Mouse (Mus musculus) liver, embryonic 15.5 days (tissue): ENCODE results near the gene Atp8a2. TPM values are rescaled to one million over a fixed set of nuclear protein-coding genes. Genes with fewer than 3 reads are reported as not detected.

Source experiments
- ATAC-seq: fragments of 200-750 bp; cut with Nextera tagmentation; 2 replicates; pipeline ENCODE4 v1.8.0; 2017; ENCODE audit warnings: moderate number of reproducible peaks, mild to moderate bottlenecking, moderate library complexity; ENCODE audit not compliant: insufficient read depth
- H3K27ac ChIP-seq: fragments of 300-500 bp; sonication (generic); replicated peaks from 2 replicates; pipeline ENCODE4 v1.5.1; 2015; ENCODE audit warnings: mild to moderate bottlenecking, inconsistent platforms
- H3K27me3 ChIP-seq: fragments of 300-500 bp; sonication (generic); 2 replicates; pipeline ENCODE4 v1.6.1; 2015; ENCODE audit warnings: mild to moderate bottlenecking, inconsistent platforms
- H3K36me3 ChIP-seq: fragments of 300-500 bp; sonication (generic); replicated peaks from 2 replicates; pipeline ENCODE4 v1.6.1; 2015; ENCODE audit warnings: moderate library complexity, mild to moderate bottlenecking, inconsistent platforms
- H3K4me1 ChIP-seq: fragments of 300-500 bp; sonication (generic); replicated peaks from 2 replicates; pipeline ENCODE4 v1.6.1; 2015; ENCODE audit warnings: inconsistent platforms
- H3K4me2 ChIP-seq: fragments of 300-500 bp; sonication (generic); 2 replicates; pipeline ENCODE4 v1.6.1; 2015; ENCODE audit warnings: moderate library complexity, mild to moderate bottlenecking, inconsistent platforms
- H3K4me3 ChIP-seq: fragments of 300-500 bp; sonication (generic); replicated peaks from 2 replicates; pipeline ENCODE4 v1.5.1; 2015; ENCODE audit warnings: mild to moderate bottlenecking, inconsistent platforms
- H3K9ac ChIP-seq: fragments of 300-500 bp; sonication (generic); 2 replicates; pipeline ENCODE4 v1.6.1; 2015; ENCODE audit warnings: moderate library complexity, mild to moderate bottlenecking, inconsistent platforms
- H3K9me3 ChIP-seq: fragments of 300-500 bp; sonication (generic); replicated peaks from 2 replicates; pipeline ENCODE4 v1.6.1; 2016; ENCODE audit warnings: inconsistent platforms
- WGBS: fragments of 180-500 bp; shearing (Covaris S2); methylation state at CpG from one replicate; pipeline ENCODE4 v1.1.7; 2015; ENCODE audit warnings: mixed read lengths; ENCODE audit not compliant: insufficient replicate concordance; 5-methylcytosine and 5-hydroxymethylcytosine counted together
- polyA plus RNA-seq: library from polyadenylated mRNA; unstranded; fragments of >200 nt; fragmentation: Nextera tagmentation; extraction: Ambion mirVana; gene quantifications from 2 replicates; pipeline ENCODE4 v1.2.1, GENCODE M21; 2015

The Atp8a2 gene
- polyA plus RNA-seq, 1 experiment from 2014 or later, result 3.5 TPM

GRCm38 (mm10) chr14:59759900-59760493, 437.0 kb downstream of the Atp8a2 start:
- no peak overlapping the region for H3K27ac ChIP-seq
- no peak for ATAC-seq
- 58% methylated on average over 12 of the region's 12 CpGs for WGBS
- no peaks in the 10 kb centered on the region for H3K9me3 ChIP-seq
- H3K9ac ChIP-seq, result no peak overlapping the region
- no peak overlapping the region for H3K4me2 ChIP-seq
- H3K27me3 ChIP-seq, result no peaks in the 10 kb centered on the region
- H3K4me3 ChIP-seq, result no peak overlapping the region
- no peaks in the 10 kb centered on the region for H3K36me3 ChIP-seq
- H3K4me1 ChIP-seq, result peaks cover 3% of the 10 kb centered on the region; the same call in 1 of the 2 replicates

- Histone ChIP-seq H3K27me3 (no peaks in the 10 kb centered on the region), H3K4me2 (no peak overlapping the region), H3K4me3 (no peak overlapping the region), H3K4me1 (peaks cover 3% of the 10 kb centered on the region; the same call in 1 of the 2 replicates), H3K27ac (no peak overlapping the region), H3K9ac (no peak overlapping the region), H3K9me3 (no peaks in the 10 kb centered on the region), H3K36me3 (no peaks in the 10 kb centered on the region)
- ATAC-seq, result no peak
- WGBS, result 62% methylated on average over 15 of the region's 15 CpGs
Measured at GRCm38 (mm10) chr14:59759196-59759839, 437.7 kb downstream of the Atp8a2 start.

GRCm38 (mm10) chr14:59752401-59752800, 444.6 kb downstream of the Atp8a2 start:
- H3K4me3 ChIP-seq, result no peak overlapping the region
- H3K4me1 ChIP-seq, result no peaks in the 10 kb centered on the region
- H3K36me3 ChIP-seq, result no peaks in the 10 kb centered on the region
- no peak overlapping the region for H3K4me2 ChIP-seq
- H3K9ac ChIP-seq, result no peak overlapping the region
- no peak overlapping the region for H3K27ac ChIP-seq
- H3K9me3 ChIP-seq, result no peaks in the 10 kb centered on the region
- no peaks in the 10 kb centered on the region for H3K27me3 ChIP-seq
- 48% methylated on average over 3 of the region's 3 CpGs for WGBS
- no peak for ATAC-seq

- 67% methylated on average over 6 of the region's 6 CpGs for WGBS
- no peaks in the 10 kb centered on the region for H3K4me1 ChIP-seq
Measured at GRCm38 (mm10) chr14:59750005-59750404, 447.0 kb downstream of the Atp8a2 start.

GRCm38 (mm10) chr14:59745676-59746075, 451.3 kb downstream of the Atp8a2 start:
- Histone ChIP-seq H3K36me3 (no peaks in the 10 kb centered on the region), H3K4me1 (no peaks in the 10 kb centered on the region), H3K4me3 (no peak overlapping the region), H3K4me2 (no peak overlapping the region), H3K27me3 (no peaks in the 10 kb centered on the region), H3K27ac (no peak overlapping the region), H3K9ac (no peak overlapping the region), H3K9me3 (no peaks in the 10 kb centered on the region)
- no peak for ATAC-seq
- WGBS, result 43% methylated on average over 4 of the region's 4 CpGs

More at GRCm38 (mm10) chr14:59750005-59750404, 447.0 kb downstream of the Atp8a2 start:
- no peaks in the 10 kb centered on the region for H3K9me3 ChIP-seq
- ATAC-seq, result no peak
- no peak overlapping the region for H3K27ac ChIP-seq
- no peaks in the 10 kb centered on the region for H3K36me3 ChIP-seq
- no peak overlapping the region for H3K4me3 ChIP-seq
- H3K27me3 ChIP-seq, result no peaks in the 10 kb centered on the region
- H3K4me2 ChIP-seq, result no peak overlapping the region
- no peak overlapping the region for H3K9ac ChIP-seq

GRCm38 (mm10) chr14:59741752-59742151, 455.2 kb downstream of the Atp8a2 start:
- Histone ChIP-seq H3K36me3 (no peaks in the 10 kb centered on the region), H3K4me1 (no peaks in the 10 kb centered on the region), H3K27ac (no peak overlapping the region), H3K4me3 (no peak overlapping the region), H3K4me2 (no peak overlapping the region), H3K9me3 (no peaks in the 10 kb centered on the region), H3K27me3 (no peaks in the 10 kb centered on the region), H3K9ac (no peak overlapping the region)
- ATAC-seq, result no peak
- 74% methylated on average over 5 of the region's 5 CpGs for WGBS

- Histone ChIP-seq H3K4me2 (no peak overlapping the region), H3K27me3 (no peaks in the 10 kb centered on the region), H3K4me1 (no peaks in the 10 kb centered on the region), H3K9ac (no peak overlapping the region), H3K36me3 (no peaks in the 10 kb centered on the region), H3K4me3 (no peak overlapping the region), H3K9me3 (no peaks in the 10 kb centered on the region), H3K27ac (no peak overlapping the region)
- no peak for ATAC-seq
- WGBS, result 57% methylated on average over 6 of the region's 6 CpGs
Measured at GRCm38 (mm10) chr14:59739446-59739845, 457.5 kb downstream of the Atp8a2 start.

GRCm38 (mm10) chr14:59737734-59738294, 459.2 kb downstream of the Atp8a2 start:
- no peak overlapping the region for H3K27ac ChIP-seq
- no peak overlapping the region for H3K4me2 ChIP-seq
- no peak overlapping the region for H3K4me3 ChIP-seq
- no peak for ATAC-seq
- H3K9ac ChIP-seq, result no peak overlapping the region
- H3K27me3 ChIP-seq, result no peaks in the 10 kb centered on the region
- no peaks in the 10 kb centered on the region for H3K9me3 ChIP-seq
- no peaks in the 10 kb centered on the region for H3K36me3 ChIP-seq
- H3K4me1 ChIP-seq, result no peaks in the 10 kb centered on the region
- WGBS, result 56% methylated on average over 8 of the region's 8 CpGs

GRCm38 (mm10) chr14:59736861-59737700, 459.9 kb downstream of the Atp8a2 start:
- Histone ChIP-seq H3K27ac (no peak overlapping the region), H3K4me3 (no peak overlapping the region), H3K27me3 (no peaks in the 10 kb centered on the region), H3K36me3 (no peaks in the 10 kb centered on the region), H3K4me2 (no peak overlapping the region), H3K4me1 (no peaks in the 10 kb centered on the region), H3K9ac (no peak overlapping the region), H3K9me3 (no peaks in the 10 kb centered on the region)
- WGBS, result 66% methylated on average over 9 of the region's 9 CpGs
- ATAC-seq, result no peak

- no peak overlapping the region for H3K27ac ChIP-seq
- no peak for ATAC-seq
- no peaks in the 10 kb centered on the region for H3K9me3 ChIP-seq
- H3K36me3 ChIP-seq, result no peaks in the 10 kb centered on the region
- no peak overlapping the region for H3K4me2 ChIP-seq
- H3K4me3 ChIP-seq, result no peak overlapping the region
- no peaks in the 10 kb centered on the region for H3K27me3 ChIP-seq
- no peak overlapping the region for H3K9ac ChIP-seq
- H3K4me1 ChIP-seq, result no peaks in the 10 kb centered on the region
- WGBS, result 49% methylated on average over 3 of the region's 3 CpGs
Measured at GRCm38 (mm10) chr14:59730043-59730390, 467.0 kb downstream of the Atp8a2 start.
